Comparison of ENCODE assay signal across 8 mouse cellular contexts in the genomic region with DNA sequence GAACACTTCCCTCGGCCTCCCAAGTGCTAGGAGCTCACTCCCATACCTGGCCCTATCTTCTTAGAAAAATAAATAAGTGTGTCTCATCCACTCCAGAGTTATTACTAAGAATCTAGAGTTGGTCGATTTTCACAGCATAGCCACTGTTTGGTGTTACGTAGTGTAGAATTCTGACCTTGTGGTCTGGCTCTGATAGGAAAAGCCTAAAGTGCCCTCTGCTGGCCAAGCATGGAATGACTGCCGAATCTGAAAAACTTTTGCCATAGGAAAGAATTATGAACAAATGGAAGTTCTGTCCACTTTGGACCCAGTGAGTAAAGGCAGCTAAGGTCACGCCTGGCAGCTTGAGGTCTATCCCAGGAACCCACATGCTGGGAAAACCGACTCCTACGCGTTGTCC. TPM values are rescaled to one million over a fixed set of nuclear protein-coding genes. Genes with fewer than 3 reads are reported as not detected.
A peak's percentile ranks its signal among the peaks of the same experiment; 100 is the strongest.
DNase-seq lines count a peak whose midpoint lies in the region; ATAC-seq and TF ChIP-seq lines count a peak whose summit lies in the region.

No protein-coding gene starts in this region.

- no peaks in the 10 kb centered on the region for H3K9me3 ChIP-seq in G1E (replicated peaks)

- peak; percentile 81 for TF ChIP-seq CTCF in G1E (IDR thresholded peaks at IDR 0.05; ENCODE audit: low read depth, low read length)
- TF ChIP-seq CTCF in cerebellum, adult 2 months (IDR thresholded peaks at IDR 0.05; ENCODE audit: borderline replicate concordance, insufficient read depth, low read depth, low read length), result peak; percentile 75
- peak; percentile 93 for TF ChIP-seq CTCF in gastrocnemius, adult 2 months (IDR thresholded peaks at IDR 0.05)
- TF ChIP-seq CTCF in lung, adult 2 months (IDR thresholded peaks at IDR 0.05; ENCODE audit: insufficient read depth, low read length), result peak; percentile 45; the same call in 1 of the 2 replicates

- no peak for TF ChIP-seq POLR2A in cerebellum, adult 2 months (IDR thresholded peaks at IDR 0.05; ENCODE audit: borderline replicate concordance, insufficient read depth, low read length)
- no peak for TF ChIP-seq POLR2A in lung, adult 2 months (IDR thresholded peaks at IDR 0.05; ENCODE audit: borderline replicate concordance, extremely low read depth, low read depth, low read length)

- peak; percentile 83 for DNase-seq in B cell, adult 2 months
- peak; percentile 37 for DNase-seq in G1E (ENCODE audit: low spot score)
- peak; percentile 71 to 86 for DNase-seq in cerebellum, adult 2 months
- peak; percentile 81 for DNase-seq in gastrocnemius, adult 2 months
- peak; percentile 74 to 90 for DNase-seq in kidney, postnatal 36 days
- DNase-seq in lung, adult 2 months, result peak; percentile 81
- DNase-seq in right cerebral cortex, postnatal 14 days, result peak; percentile 72
- peak; percentile 66 to 81 for DNase-seq in urinary bladder, postnatal 4 days (ENCODE audit: low spot score in 2 of 2)

- intact Hi-C loops in gastrocnemius, adult 2 months (cut with DNase I), result loop anchor here (1.0 to 5.0 kb wide), 2 partner anchors 95 to 117 kb away; no protein-coding TSS in a partner anchor

- H3K4me1 ChIP-seq in G1E (ENCODE audit: insufficient read depth, low read depth, low read length), result peaks cover 14% of the 10 kb centered on the region
- H3K4me1 ChIP-seq in cerebellum, adult 2 months (ENCODE audit: control insufficient read depth, insufficient read depth, low read length), result 0 out of 2 replicates have a peak, but pooled peaks cover 2% of the 10 kb centered on the region
- H3K4me1 ChIP-seq in lung, adult 2 months (ENCODE audit: control insufficient read depth, insufficient read depth, low read length), result peaks cover 4% of the 10 kb centered on the region; the same call in 1 of the 2 replicates

- WGBS in cerebellum, adult 2 months, result 22% methylated on average over 8 of the region's 8 CpGs
- 20% methylated on average over 8 of the region's 8 CpGs for WGBS in lung, adult 2 months

- no peak overlapping the region for H3K4me3 ChIP-seq in G1E (ENCODE audit: low read depth, low read length)
- H3K4me3 ChIP-seq in cerebellum, adult 2 months (replicated peaks; ENCODE audit: insufficient read depth, low read depth, low read length), result no peak overlapping the region
- H3K4me3 ChIP-seq in gastrocnemius, adult 2 months, result no peak overlapping the region
- no peak overlapping the region for H3K4me3 ChIP-seq in lung, adult 2 months (replicated peaks; ENCODE audit: extremely low read depth, low read depth, low read length)

- H3K27me3 ChIP-seq in G1E (ENCODE audit: insufficient read depth, low read length), result peaks cover 27% of the 10 kb centered on the region
- no peaks in the 10 kb centered on the region for H3K27me3 ChIP-seq in cerebellum, adult 2 months (ENCODE audit: control insufficient read depth, insufficient read depth, low read length)

- no peak overlapping the region for H3K27ac ChIP-seq in cerebellum, adult 2 months (ENCODE audit: insufficient read depth, low read length)
- H3K27ac ChIP-seq in gastrocnemius, adult 2 months, result peak overlapping the region; percentile 51

- ATAC-seq in G1E (ENCODE audit: extremely low read depth, insufficient number of reproducible peaks, low FRiP score, poor library complexity, severe bottlenecking), result no peak

- no peaks in the 10 kb centered on the region for H3K36me3 ChIP-seq in G1E (replicated peaks)

RNA-seq across cellular contexts. Expression of a gene that starts 5.3 kb away (rescaled TPM):
- total RNA-seq in G1E (2014; fragmentation: Nextera tagmentation) (5.0 and 6.9 TPM in 2 replicates), G1E (2017) (10.2 and 10.3 TPM in 2 replicates)
- 7.8 and 10.3 TPM in 2 replicates for polyA plus RNA-seq in G1E (2012)
- polyA plus RNA-seq in cerebellum, adult 2 months (2012; rRNA removed), result 12.5 and 13.9 TPM in 2 replicates
- 1 to 10 TPM; 2.4 to 2.9 TPM for total RNA-seq in gastrocnemius, adult 2 months (2021)
- 11.2 and 12.0 TPM in 2 replicates for polyA plus RNA-seq in lung, adult 2 months (2012; rRNA removed)

RNA-seq across cellular contexts. Expression of a gene that starts 32.2 kb away (rescaled TPM):
- total RNA-seq in G1E (2014; fragmentation: Nextera tagmentation) (44.0 and 48.2 TPM in 2 replicates), G1E (2017) (52.9 and 80.4 TPM in 2 replicates)
- 18.5 and 23.4 TPM in 2 replicates for polyA plus RNA-seq in G1E (2012)
- polyA plus RNA-seq in cerebellum, adult 2 months (2012; rRNA removed), result 43.8 and 45.0 TPM in 2 replicates
- 100 to 1,000 TPM in 1 of 2 experiments, 10 to 100 TPM in 1; 90.5 to 140 TPM for total RNA-seq in gastrocnemius, adult 2 months (2021)
- polyA plus RNA-seq in lung, adult 2 months (2012; rRNA removed), result 24.3 and 32.2 TPM in 2 replicates
